Mouse (Mus musculus): ENCODE measurements around the gene Pik3cb.

Gene Pik3cb

DNA sequence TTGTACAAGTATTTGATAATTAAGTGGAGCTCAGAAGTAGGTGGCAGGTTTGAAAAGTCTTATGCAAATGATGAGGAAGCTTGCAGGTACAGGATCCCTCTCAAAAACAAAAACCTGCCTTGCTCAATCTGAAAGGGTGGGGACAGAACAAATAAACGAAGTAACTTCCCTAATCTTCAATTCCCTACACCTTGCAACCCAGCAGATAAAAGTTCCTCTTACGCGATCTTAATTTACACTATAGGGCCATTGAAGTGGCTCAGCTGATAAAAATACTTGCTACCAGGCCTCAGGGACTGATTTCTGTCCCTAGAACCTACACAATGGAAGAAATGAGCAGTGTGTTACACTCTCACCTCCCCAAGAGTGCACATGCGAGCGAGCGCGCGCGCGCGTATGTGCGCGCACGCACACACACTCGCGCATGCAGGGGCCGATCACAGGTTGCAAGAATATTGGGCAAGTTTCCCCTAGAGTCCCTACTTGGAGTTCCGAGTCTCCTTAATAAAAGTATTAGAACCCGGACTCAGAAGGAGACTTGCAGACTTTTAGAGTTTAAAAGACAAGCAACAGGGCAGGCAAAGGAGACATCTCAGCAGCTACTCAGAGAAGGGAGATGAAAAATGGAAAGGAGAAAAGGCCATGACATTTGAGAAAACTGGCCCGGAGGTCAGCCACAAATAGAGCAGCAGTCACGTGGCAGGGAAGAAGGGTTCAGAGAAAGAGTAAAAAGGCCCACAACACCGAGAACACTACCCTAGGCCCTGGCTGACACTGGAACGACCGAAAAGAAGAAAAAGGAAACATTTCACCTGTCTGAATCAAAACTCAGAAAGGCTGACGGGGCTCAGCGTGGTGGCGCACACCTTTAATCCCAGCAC lies 6.7 kb upstream of the Pik3cb start:
- DNase-seq (ENCODE audit: low spot score): no peak

DNA sequence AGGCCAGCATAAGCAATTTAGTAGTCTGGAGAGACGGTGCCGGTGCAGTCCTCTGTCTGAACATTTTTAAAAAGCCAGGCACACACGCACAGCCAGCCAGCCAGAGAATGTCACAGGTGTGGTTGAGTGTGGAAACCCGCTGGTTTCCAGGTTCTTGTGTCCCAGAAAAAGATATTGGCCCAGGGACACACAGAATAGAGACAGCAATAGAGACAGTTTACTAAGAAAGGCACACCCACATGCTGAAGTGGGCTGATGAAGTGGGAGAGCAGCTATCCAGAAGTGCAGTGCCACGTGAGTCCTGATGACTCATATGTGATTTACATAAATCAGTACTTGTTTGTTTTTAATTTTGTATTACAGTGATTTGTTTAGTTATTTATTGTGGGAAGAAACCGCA lies 5.3 kb upstream of the Pik3cb start:
- no peak for DNase-seq (ENCODE audit: low spot score)

DNA sequence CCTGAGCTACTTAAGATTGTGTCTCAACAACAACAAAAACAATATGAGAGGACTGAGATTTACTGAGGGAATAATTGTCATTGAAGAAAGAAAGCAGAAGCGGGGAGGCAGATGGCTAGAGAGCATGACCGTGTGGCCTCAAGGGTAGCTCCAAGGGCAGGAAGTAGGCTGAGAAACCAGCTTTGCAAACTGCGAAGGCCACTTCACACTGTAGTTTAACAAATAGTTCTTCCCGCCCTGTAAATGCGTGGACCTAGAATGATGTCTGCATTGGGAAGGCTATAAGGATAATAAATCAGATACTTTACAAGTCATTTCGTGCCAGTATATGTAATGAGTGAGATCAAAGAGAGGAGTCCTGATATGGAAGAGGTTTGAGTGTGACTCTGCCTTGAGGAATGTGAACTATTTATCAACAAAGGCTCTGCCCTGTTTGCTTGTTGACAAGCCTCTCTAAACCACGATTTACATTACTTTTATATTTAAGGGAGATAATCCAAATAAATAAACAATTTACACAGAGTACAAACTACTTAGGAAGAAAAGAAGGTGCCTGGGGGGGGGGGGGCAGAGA lies 4.1 kb upstream of the Pik3cb start:
- DNase-seq (ENCODE audit: low spot score): no peak

DNA sequence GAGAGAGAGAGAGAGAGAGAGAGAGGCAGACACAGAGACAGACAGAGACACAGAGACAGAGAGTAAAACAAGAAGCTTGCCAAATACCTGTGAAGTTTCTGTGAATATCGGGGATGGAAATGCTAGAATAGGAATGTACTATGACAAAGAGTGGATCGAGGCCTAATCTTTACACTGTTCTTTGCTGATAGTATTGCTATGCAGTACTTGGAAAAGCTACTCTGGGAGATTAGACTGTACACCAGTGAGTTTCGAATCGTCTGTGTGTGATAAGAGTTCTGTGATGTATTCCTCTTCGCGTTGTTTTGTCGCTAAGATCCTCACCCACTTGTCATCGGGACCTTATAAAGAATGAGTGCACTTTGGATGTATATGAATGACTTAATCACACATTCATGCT lies 1.2 kb upstream of the Pik3cb start:
- no peak for DNase-seq (ENCODE audit: low spot score)

DNA sequence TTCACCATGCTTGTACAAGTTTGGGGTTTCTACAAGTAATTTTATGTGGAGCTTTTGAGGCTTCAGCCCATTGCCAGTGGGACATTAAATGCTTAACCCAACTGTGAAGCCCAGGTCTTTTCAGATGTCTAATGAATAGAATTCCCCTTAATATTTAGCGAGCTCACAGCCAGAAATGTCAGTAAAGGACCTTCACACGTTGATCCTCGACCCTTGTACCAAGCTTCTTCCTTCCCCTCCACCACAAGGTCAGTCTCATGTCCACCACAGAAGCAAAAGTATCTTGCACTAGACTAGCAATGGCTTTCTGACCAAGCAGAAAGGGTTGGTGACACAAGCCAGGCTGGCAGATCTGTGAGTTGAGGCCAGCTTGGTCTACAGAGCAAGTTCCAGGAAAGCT lies 750 bp upstream of the Pik3cb start:
- DNase-seq (ENCODE audit: low spot score): no peak

DNA sequence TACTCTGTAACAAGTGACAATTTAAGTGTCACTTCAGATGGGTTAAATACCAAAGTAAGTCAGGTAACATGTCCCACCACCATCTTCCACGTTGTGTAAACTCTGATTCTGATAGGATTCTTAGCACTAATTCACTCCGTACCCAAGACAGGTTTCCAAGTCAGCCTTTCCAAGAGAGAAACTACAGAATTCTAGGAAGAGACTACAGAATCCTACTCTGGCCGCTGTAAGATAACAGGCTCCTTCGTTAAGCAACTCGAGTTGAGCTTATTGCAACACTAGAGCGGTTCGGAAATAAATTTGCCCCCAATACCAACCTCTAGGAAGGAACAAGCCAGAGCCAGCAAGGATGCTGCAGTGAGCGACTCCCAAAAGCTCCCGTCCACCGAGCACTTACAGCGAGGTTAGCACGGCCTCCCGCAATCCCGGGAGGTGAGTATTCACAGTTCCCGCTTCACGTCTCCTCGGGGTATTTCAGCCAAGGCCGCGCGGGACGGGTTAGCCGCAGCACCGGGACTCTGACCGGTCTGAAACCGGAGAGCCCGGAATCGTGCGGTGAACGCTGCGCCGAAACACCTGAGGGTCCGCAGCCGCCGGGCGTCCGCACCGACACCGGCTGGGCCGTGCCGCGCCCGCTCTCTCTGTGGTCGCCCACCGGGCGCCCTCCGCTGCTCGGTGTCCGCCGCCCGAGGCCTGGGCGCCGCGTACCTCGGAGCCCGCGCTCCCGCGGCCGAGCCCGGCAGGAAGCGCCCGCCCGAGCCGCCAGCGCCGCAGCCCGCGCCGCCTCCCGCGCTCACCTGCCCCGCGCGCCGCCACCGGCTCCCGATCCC lies 1.0 kb downstream of the Pik3cb start:
- peak; percentile 28 for DNase-seq (ENCODE audit: low spot score)

DNA sequence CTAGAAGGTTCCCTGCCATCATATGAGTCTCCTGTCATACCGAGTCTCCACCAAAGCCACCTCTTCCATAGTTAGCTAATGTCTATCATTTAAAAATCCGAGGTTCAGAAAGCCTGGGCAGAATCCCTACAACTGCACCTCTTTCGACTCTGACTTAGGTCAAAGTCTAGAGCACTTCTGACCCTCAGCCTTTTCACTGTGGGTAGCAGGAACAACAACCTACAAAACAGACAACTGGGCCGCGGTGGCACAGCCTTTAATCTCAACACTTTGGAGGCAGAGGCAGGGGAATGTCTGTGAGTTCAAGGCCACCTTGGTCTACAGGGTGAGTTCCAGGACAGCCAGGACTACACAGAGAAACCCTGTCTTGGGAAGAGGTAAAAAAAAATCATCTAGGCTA lies 3.1 kb downstream of the Pik3cb start:
- no peak for DNase-seq (ENCODE audit: low spot score)

DNA sequence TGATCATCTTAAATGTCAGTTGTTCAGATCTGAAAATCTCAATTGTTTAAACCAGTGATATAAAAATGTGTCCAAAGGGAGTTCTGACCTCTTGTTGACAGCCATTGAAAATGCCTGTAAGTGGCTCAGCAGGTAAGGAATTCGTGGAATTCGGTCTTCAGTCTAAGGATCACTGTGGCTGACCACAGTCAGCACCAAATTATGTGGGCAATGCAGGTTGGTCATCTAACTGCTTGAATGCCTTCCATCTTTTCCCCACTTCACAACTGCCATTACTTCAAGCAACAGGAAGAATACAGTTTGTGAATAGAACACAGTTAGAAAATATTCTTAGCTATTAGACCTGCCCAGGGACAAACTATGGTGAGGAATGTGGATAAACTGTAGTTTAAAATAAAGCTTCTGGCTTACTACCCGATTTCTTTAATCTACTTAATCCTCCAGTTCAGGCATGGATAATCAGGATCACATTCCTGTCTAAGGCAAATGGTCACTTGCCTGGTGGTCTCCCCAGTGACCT lies 8.4 kb downstream of the Pik3cb start:
- DNase-seq (ENCODE audit: low spot score): no peak

DNA sequence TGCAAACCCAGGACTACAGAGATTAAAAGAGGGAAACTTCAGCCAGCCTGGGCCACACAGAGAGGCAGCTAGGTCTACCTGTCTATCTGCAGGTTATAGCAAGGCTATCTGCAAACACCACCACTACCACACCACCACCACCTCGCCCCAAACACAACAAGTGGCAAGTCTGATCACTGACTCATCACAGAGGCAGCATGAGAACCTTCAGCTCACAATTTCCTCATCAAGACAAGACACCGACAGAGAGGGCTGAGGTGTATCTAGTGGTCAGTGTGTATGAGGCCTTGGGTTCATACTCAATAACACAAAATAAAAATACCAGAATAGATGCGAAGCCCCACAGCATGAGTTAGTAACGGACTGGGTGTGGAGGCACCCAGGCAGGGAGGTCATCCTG lies 9.3 kb downstream of the Pik3cb start:
- no peak for DNase-seq (ENCODE audit: low spot score)

DNA sequence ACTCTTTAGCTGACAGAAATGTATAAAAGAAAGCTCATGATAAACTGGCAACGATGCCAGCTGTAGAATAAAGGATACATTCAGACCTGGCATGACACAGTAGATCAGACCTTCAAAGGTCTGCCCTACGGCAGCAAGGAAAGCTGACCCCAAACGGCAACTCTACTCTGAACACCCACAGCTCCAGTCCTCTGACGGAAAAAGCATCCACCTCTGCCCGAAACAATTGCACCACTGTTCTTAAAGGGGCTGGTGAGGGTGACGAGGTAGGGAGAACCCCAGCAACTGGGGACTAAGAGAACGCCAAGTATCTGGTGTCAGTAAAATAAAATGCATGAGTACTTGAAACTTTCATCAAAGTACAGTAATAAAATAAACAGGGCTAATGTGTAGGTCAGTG lies 12.8 kb downstream of the Pik3cb start:
- DNase-seq (ENCODE audit: low spot score): no peak

DNA sequence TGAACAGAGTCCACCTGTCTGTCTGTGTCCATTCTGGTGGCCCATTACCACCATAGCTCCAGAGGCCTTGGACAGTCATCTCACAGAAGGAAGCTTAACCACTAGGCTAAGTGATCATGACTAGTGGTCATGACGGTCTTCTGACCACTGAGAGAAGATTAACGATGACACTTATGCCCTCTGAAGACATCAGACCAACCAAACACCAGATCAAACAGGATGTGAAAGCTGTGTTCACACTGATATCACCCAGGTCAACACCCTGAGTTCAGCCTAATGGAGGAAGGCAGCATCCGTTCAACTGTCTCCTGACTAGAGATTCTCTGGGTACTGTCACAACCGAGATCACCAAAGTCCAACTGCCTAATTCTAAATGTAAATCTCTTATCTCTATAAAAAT lies 17.7 kb downstream of the Pik3cb start:
- DNase-seq (ENCODE audit: low spot score): no peak

DNA sequence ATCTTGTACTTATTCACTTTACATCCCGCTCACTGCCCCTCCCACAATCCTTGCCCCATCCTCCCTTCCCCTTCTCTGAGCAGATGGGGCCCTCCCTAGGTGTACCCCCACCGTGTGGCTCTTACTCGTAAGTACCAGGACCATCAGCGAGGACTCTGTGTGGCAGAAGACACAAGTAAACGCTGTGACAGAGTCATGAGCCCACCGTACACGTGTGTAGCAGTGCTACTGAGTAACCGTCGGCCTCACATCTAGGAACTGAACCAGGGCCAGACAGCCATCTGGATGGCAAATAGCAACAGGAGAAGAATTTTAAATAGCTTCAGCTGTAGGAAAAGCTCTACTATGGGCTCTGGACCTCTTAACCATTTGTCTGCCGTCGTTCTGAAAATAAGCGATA lies 28.0 kb downstream of the Pik3cb start:
- peak; percentile 56 for DNase-seq (ENCODE audit: low spot score)

DNA sequence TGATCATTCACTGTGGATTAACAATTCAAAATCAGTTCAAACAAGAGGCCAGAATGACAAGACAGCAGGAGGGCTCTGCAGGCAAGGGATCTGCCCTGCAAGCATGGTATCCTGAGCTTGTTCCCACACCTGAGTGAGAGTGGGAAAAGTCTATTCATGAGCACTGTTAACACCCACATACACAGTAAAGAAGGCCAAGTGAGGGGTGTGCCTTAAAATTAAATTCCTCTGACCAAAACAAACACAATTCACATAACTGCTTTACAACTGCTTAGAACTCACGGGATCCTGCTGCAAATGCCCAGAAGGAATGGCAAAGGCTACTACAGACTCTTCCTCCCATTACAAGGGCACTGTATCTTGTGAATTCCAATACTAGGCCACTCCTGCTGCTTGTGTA lies 29.3 kb downstream of the Pik3cb start:
- DNase-seq (ENCODE audit: low spot score): no peak

DNA sequence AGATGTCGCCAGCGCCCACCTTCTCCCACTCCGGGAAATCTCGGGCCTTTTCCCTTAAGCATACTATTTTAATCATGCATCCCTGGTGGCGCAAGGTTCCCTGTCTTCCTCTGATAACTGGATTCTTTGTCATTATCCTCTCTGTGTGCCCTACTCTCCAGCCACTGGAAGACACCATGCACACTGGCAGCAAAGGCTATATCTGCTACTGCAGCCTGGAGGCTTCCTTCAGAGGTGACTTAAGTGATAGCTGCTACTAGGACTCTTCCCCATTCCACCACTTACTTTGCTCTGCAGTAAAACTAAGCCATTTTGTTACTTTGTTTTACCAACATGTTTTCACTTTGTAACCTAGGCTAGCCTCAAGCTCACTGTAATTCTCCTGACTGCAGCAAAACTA lies 30.2 kb downstream of the Pik3cb start:
- no peak for DNase-seq (ENCODE audit: low spot score)

DNA sequence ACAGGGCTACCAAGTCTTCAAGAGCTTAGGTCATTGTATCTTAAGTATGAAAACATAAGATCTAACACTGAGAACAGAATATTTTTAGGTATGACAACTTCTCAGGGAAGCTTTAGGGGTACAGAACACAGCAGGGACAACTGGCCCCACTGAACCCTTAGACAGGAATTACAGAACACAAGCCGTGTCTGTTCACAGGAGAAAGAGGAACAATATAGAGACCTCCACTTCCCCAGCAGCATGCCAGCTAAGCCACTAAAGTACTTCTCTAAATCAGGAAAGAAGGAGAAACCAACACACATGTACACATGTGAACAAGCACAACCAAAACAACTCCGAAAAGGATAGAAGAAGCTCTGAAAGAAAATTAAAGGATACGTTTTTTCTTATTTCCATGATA lies 30.8 kb downstream of the Pik3cb start:
- DNase-seq (ENCODE audit: low spot score): no peak

DNA sequence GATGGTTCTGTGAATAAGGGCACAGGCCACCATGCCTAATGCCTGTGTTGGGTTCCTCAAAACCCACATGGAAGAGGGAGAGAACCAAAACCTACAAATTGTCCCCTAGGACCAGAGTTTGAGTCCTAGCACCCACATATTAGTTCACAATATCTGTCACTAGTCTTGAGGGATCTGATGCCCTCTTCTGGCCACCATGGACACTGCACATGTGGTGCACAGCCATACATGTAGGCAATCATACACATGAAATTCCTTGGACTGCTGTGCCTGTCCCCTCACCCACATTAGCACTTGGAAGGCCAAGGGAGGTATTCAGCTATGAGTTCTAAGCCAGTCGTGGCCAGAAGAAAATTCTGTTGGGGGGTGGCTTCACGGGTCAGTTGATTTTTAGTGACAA lies 36.0 kb downstream of the Pik3cb start:
- no peak for DNase-seq (ENCODE audit: low spot score)

DNA sequence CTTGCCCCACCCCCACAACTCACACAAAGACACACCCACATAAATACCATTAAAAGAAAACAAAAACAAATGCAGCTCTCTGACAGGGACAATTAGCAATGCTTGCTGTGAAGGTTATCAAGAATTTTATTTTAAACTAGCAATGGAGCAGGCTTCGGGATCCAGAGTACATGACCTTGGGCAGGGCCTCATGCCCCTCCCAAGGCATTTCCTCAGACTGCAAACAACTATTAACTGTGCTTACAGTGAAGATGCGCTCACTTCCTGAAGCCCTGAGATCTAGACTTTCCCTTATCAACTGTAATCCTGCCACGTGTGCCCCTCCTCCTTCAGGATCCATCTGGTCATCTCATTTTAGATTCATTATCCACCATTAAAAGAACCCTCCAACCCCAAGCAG lies 36.6 kb downstream of the Pik3cb start:
- no peak for DNase-seq (ENCODE audit: low spot score)

DNA sequence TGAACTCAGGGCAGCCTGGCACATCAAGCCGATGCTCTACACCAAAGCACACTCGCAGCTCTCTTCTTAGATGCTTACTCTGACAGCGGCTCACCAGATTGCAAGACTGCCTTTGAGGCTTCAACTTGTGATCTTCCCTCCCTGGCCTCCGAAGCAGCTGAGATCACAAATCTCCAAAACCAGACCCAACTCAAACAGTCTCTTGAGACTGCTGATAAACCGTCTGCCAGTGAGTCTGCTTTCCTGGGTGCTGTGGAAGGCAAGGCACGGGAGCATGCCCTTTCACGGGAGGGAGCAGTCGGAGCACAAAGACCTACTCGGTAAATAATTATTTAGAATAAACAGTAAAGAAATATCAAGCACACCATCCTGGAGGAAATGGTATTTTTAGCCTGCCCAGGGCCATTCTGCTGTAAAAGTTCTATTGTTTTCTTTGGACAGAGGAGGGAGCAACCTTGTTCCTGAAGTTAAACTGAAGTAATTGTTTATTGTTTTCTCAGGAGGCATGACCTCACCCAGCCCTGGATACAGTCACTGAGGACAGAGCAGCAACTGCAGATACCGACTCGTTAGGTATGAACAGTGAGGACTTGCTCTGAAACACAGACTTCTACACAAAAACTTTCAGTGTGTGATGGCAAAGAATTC lies 41.8 kb downstream of the Pik3cb start:
- no peak for DNase-seq (ENCODE audit: low spot score)

DNA sequence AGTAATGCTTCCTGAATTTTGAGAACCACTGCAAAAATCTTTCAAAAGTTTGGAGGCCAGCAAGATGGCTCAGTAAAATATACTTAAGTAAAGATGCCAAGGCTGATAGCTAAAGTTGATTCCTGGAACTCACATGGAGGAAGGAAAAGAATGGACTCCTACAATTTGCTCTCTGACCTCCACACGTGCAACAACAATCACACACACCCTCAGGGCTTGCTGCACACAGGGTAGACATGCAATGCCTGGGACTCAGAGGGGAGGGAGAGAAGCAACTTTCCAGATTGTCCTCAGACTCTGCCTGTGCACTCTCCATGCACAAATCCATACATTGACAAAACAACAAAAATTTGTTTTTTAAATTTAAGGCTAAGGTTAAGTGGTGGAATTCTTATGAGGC lies 42.8 kb downstream of the Pik3cb start:
- no peak for DNase-seq (ENCODE audit: low spot score)

DNA sequence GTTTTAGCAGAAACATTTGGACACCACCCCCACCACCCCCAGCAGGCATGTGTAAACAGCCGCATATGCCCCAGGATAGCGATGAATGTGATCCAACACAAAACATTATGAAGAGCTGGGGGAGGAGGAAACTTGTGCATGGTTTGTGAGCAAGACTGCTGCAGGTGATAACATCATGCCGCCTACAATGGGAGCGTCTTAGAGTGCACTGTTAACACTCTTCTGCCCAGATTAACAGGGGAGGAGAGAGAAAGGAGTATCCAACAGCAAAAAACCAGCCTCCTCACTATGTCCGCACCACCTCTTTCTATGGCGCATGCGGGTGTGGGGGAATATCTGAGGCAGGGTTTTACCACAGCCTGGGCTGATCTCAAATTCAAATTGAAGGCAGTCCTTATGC lies 45.2 kb downstream of the Pik3cb start:
- DNase-seq (ENCODE audit: low spot score): no peak

DNA sequence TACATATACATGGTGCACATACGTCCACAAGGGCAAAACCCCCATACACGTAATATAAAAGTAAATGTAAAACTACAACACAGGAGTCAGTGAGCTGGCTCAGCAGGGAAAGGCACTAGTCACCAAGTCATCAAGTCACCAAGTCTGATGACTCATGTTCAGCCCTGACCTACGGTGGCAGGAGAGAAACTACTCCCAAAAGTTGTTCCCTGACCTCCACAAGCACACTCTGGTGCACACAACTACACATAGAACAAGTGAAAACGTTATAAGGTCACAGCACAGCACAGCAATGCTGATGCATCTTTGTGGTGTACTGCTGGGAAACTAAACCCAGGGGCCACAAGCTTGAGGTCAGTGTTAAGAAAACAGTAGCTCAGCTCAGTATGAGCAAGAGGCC lies 49.9 kb downstream of the Pik3cb start:
- DNase-seq (ENCODE audit: low spot score): no peak

DNA sequence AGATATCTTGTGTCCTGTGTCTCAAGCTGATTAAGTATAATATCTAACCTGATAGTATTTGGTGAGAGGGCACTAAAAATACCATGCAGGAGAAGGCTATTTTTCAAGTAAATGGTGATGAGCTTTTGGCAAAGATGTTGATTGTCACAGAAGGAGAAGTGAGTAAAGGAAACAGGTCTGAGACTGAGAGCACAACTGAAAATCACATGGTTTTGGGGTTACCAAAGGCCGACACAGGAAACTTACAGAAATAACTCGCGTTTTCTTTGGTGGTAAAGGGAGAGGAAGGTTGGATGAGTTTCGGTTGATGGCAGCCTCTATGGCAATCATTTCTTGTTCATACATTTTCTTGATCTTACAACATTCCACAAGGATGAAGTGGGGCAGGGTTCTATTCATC lies 50.5 kb downstream of the Pik3cb start:
- DNase-seq (ENCODE audit: low spot score): no peak

Data from layer of hippocampus, adult 11-12 months (tissue).